Mouse (Mus musculus): ENCODE results near the gene Zfr. TPM values are rescaled to one million over a fixed set of nuclear protein-coding genes. Genes with fewer than 3 reads are reported as not detected.

Zfr gene
- polyA plus RNA-seq, 1 experiment, result 30.5 TPM

GRCm38 (mm10) chr15:12232429-12232828, 114.8 kb downstream of the Zfr start:
- peaks cover 84% of the 10 kb centered on the region for H3K36me3 ChIP-seq (replicated peaks; ENCODE audit: low read length)

GRCm38 (mm10) chr15:12233021-12233420, 115.4 kb downstream of the Zfr start:
- peaks cover 86% of the 10 kb centered on the region for H3K36me3 ChIP-seq (replicated peaks; ENCODE audit: low read length)
- H3K4me1 ChIP-seq, result peaks cover 96% of the 10 kb centered on the region
- H3K4me3 ChIP-seq (replicated peaks), result no peak overlapping the region
- H3K27me3 ChIP-seq (replicated peaks), result no peaks in the 10 kb centered on the region
- H3K9me3 ChIP-seq, result no peaks in the 10 kb centered on the region
- TF ChIP-seq GATA1 (IDR thresholded peaks at IDR 0.05; ENCODE audit: borderline replicate concordance, low read length), result no peak
- TF ChIP-seq FLI1 (IDR thresholded peaks at IDR 0.05; ENCODE audit: low read length), result no peak

More at GRCm38 (mm10) chr15:12232429-12232828, 114.8 kb downstream of the Zfr start:
- Histone ChIP-seq H3K27me3 (replicated peaks) (no peaks in the 10 kb centered on the region), H3K9me3 (no peaks in the 10 kb centered on the region), H3K4me1 (peaks cover 96% of the 10 kb centered on the region), H3K4me3 (replicated peaks) (no peak overlapping the region)
- TF ChIP-seq FLI1 (IDR thresholded peaks at IDR 0.05; ENCODE audit: low read length), result no peak
- no peak for TF ChIP-seq GATA1 (IDR thresholded peaks at IDR 0.05; ENCODE audit: borderline replicate concordance, low read length)

Other genes with a start within 250 kb of the Zfr start
- gene Npr3, start 210.5 kb upstream of the Zfr start, polyA plus RNA-seq (2012; ENCODE audit: insufficient read depth, low replicate concordance), result not detected in 2 replicates
- gene Sub1, start 120.8 kb upstream of the Zfr start, polyA plus RNA-seq (2012; ENCODE audit: insufficient read depth, low replicate concordance), result 24.6 TPM in 1 of 2 replicates, not detected in the other
- 4.4 and 4.6 TPM in 2 replicates for gene Mtmr12, start 87.2 kb downstream of the Zfr start, polyA plus RNA-seq (2012; ENCODE audit: insufficient read depth, low replicate concordance)
- gene Golph3, start 203.6 kb downstream of the Zfr start, polyA plus RNA-seq (2012; ENCODE audit: insufficient read depth, low replicate concordance), result 175 and 429 TPM in 2 replicates
- gene 1810049J17Rik, start 204.1 kb downstream of the Zfr start, polyA plus RNA-seq (2012; ENCODE audit: insufficient read depth, low replicate concordance), result not detected in 2 replicates

Data from megakaryocyte, embryonic 14.5 days (primary cell).